Mouse (Mus musculus): ENCODE measurements at regions not wholly inside any gene's neighbourhood (a gene's known extent, or its start where the extent isn't known, plus 50 kb on each side); places are given as distances from the start of the nearest gene placed in this dataset.
A peak's percentile ranks its signal among the peaks of the same experiment; 100 is the strongest.

DNA sequence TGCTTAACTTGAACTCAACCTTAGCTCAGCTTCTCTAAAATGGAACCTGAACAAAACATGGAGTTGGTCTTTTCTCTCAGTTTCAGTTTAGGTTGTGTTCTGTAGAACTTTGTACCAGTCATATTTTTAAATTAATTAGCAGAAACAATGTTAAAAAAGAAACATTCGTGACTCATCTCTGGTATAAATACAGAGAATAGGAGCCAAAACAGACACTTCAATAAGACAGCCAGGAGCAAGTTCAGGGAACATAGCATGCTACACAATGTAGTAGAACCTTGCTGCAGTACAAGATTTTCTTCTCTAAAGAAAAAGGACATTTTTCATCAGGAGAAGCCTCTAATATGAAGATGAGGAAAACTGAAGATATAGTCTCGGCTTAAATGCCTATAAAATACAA is 6595.0 kb upstream of the Gm7489 start:
- Histone ChIP-seq H3K27ac (ENCODE audit: low read depth, low read length) (no peak overlapping the region), H3K27me3 (ENCODE audit: insufficient read depth, low read length) (no peaks in the 10 kb centered on the region), H3K9me3 (ENCODE audit: low read length) (no peaks in the 10 kb centered on the region), H3K4me2 (ENCODE audit: low read depth, low read length, poor library complexity, severe bottlenecking) (no peak overlapping the region), H3K4me3 (ENCODE audit: low read depth, low read length) (no peak overlapping the region), H3K9ac (replicated peaks; ENCODE audit: low read length, poor library complexity, severe bottlenecking) (no peak overlapping the region), H3K4me1 (ENCODE audit: insufficient read depth, low read length) (no peaks in the 10 kb centered on the region), H3K36me3 (ENCODE audit: insufficient read depth, low read length) (no peaks in the 10 kb centered on the region)
- ATAC-seq (ENCODE audit: low FRiP score), result no peak
- WGBS, result 93% methylated on average over 2 of the region's 2 CpGs
- no peak for TF ChIP-seq CTCF (IDR thresholded peaks at IDR 0.05)
- DNase-seq (ENCODE audit: low spot score), result no peak

DNA sequence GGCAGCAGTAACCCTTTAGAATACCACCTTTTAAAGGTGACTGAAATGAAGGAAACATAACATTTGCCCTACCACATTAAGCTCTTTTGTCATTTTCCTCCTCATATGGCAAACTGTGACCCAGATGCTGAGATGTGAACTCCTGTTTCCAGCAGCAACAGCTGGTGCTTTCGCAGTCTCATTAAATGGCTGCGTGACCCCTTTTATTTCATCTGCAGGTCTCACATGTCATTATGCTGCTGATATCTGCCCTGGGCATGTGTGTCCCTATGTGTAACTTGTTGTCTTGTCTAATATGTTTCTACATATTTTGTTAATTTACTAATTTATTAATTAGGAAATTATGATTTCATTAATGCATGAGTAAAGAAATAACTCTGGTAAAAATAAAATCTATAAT is 6584.9 kb upstream of the Gm7489 start:
- no peak overlapping the region for H3K27ac ChIP-seq (ENCODE audit: low read depth, low read length)
- H3K36me3 ChIP-seq (ENCODE audit: insufficient read depth, low read length), result no peaks in the 10 kb centered on the region
- DNase-seq (ENCODE audit: low spot score) (peak; percentile 2), ATAC-seq (ENCODE audit: low FRiP score) (no peak)
- WGBS, result 70% methylated on average over 2 of the region's 2 CpGs
- H3K4me3 ChIP-seq (ENCODE audit: low read depth, low read length), result no peak overlapping the region
- no peaks in the 10 kb centered on the region for H3K27me3 ChIP-seq (ENCODE audit: insufficient read depth, low read length)
- no peak for TF ChIP-seq CTCF (IDR thresholded peaks at IDR 0.05)
- no peak overlapping the region for H3K9ac ChIP-seq (replicated peaks; ENCODE audit: low read length, poor library complexity, severe bottlenecking)
- no peaks in the 10 kb centered on the region for H3K9me3 ChIP-seq (ENCODE audit: low read length)
- no peak overlapping the region for H3K4me2 ChIP-seq (ENCODE audit: low read depth, low read length, poor library complexity, severe bottlenecking)
- no peaks in the 10 kb centered on the region for H3K4me1 ChIP-seq (ENCODE audit: insufficient read depth, low read length)

DNA sequence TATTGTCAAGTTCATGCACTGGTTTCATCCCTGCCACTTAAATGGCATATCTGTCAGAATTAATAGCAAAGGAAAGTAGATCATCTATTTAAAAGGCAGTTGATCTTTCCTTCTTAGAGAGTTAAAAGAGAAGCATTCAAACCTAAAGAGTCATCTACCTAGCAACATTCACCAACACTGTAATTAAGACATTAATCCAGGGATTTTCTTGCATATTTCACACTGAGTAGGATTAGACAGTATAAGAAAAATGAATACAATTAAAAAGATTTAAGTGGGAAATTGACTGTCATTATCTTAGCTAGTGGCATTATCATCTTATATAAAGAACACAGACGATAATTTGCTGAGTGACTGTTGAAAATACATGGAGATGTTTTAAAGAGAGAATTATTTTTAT is 6554.2 kb upstream of the Gm7489 start:
- H3K27me3 ChIP-seq (ENCODE audit: insufficient read depth, low read length), result no peaks in the 10 kb centered on the region
- H3K27ac ChIP-seq (ENCODE audit: low read depth, low read length), result no peak overlapping the region
- no peak overlapping the region for H3K4me2 ChIP-seq (ENCODE audit: low read depth, low read length, poor library complexity, severe bottlenecking)
- H3K9ac ChIP-seq (replicated peaks; ENCODE audit: low read length, poor library complexity, severe bottlenecking), result no peak overlapping the region
- WGBS, result 72% methylated on average over 1 of the region's 1 CpGs
- TF ChIP-seq CTCF (IDR thresholded peaks at IDR 0.05), result no peak
- H3K9me3 ChIP-seq (ENCODE audit: low read length), result no peaks in the 10 kb centered on the region
- DNase-seq (ENCODE audit: low spot score) (no peak), ATAC-seq (ENCODE audit: low FRiP score) (no peak)
- no peaks in the 10 kb centered on the region for H3K4me1 ChIP-seq (ENCODE audit: insufficient read depth, low read length)
- H3K4me3 ChIP-seq (ENCODE audit: low read depth, low read length), result no peak overlapping the region
- H3K36me3 ChIP-seq (ENCODE audit: insufficient read depth, low read length), result no peaks in the 10 kb centered on the region

Measured in midbrain, postnatal 0 days (tissue).